Mouse (Mus musculus): ENCODE results near the gene Arhgef3. TPM values are rescaled to one million over a fixed set of nuclear protein-coding genes. Genes with fewer than 3 reads are reported as not detected.

Gene Arhgef3
- polyA plus RNA-seq, 1 experiment from 2014 or later: 3.5 TPM

- Histone ChIP-seq H3K27me3 (ENCODE audit: control insufficient read depth, insufficient read depth, low read length) (peaks cover 2% of the 10 kb centered on the region), H3K4me2 (replicated peaks; ENCODE audit: low read depth, low read length) (no peak overlapping the region), H3K4me1 (replicated peaks; ENCODE audit: control insufficient read depth, insufficient read depth, low read length) (no peaks in the 10 kb centered on the region), H3K4me3 (ENCODE audit: low read depth, low read length) (no peak overlapping the region), H3K9me3 (ENCODE audit: control insufficient read depth, low read length) (no peaks in the 10 kb centered on the region), H3K27ac (ENCODE audit: low read depth, low read length) (no peak overlapping the region), H3K9ac (ENCODE audit: low read depth, low read length) (no peak overlapping the region), H3K36me3 (ENCODE audit: control insufficient read depth, insufficient read depth, low read length) (no peaks in the 10 kb centered on the region)
- WGBS: 89% methylated on average over 2 of the region's 2 CpGs
- ATAC-seq (ENCODE audit: low FRiP score): no peak
- DNase-seq (ENCODE audit: low spot score): no peak
Measured at GRCm38 (mm10) chr14:27342451-27342850, 227.8 kb downstream of the Arhgef3 start.

GRCm38 (mm10) chr14:27344250-27344990 lies 229.7 kb downstream of the Arhgef3 start:
- Histone ChIP-seq H3K4me1 (replicated peaks; ENCODE audit: control insufficient read depth, insufficient read depth, low read length) (no peaks in the 10 kb centered on the region), H3K4me3 (ENCODE audit: low read depth, low read length) (no peak overlapping the region), H3K27me3 (ENCODE audit: control insufficient read depth, insufficient read depth, low read length) (no peaks in the 10 kb centered on the region), H3K36me3 (ENCODE audit: control insufficient read depth, insufficient read depth, low read length) (no peaks in the 10 kb centered on the region), H3K9me3 (ENCODE audit: control insufficient read depth, low read length) (no peaks in the 10 kb centered on the region), H3K27ac (ENCODE audit: low read depth, low read length) (no peak overlapping the region), H3K9ac (ENCODE audit: low read depth, low read length) (no peak overlapping the region), H3K4me2 (replicated peaks; ENCODE audit: low read depth, low read length) (no peak overlapping the region)
- WGBS: 69% methylated on average over 4 of the region's 4 CpGs
- ATAC-seq (ENCODE audit: low FRiP score): no peak
- no peak for DNase-seq (ENCODE audit: low spot score)

GRCm38 (mm10) chr14:27345051-27345885 lies 230.6 kb downstream of the Arhgef3 start:
- Histone ChIP-seq H3K27me3 (ENCODE audit: control insufficient read depth, insufficient read depth, low read length) (no peaks in the 10 kb centered on the region), H3K9me3 (ENCODE audit: control insufficient read depth, low read length) (no peaks in the 10 kb centered on the region), H3K4me2 (replicated peaks; ENCODE audit: low read depth, low read length) (no peak overlapping the region), H3K4me1 (replicated peaks; ENCODE audit: control insufficient read depth, insufficient read depth, low read length) (no peaks in the 10 kb centered on the region), H3K27ac (ENCODE audit: low read depth, low read length) (no peak overlapping the region), H3K4me3 (ENCODE audit: low read depth, low read length) (no peak overlapping the region), H3K36me3 (ENCODE audit: control insufficient read depth, insufficient read depth, low read length) (no peaks in the 10 kb centered on the region), H3K9ac (ENCODE audit: low read depth, low read length) (no peak overlapping the region)
- WGBS: 85% methylated on average over 7 of the region's 7 CpGs
- no peak for DNase-seq (ENCODE audit: low spot score)
- no peak for ATAC-seq (ENCODE audit: low FRiP score)

GRCm38 (mm10) chr14:27347224-27347623 lies 232.5 kb downstream of the Arhgef3 start:
- no peak overlapping the region for H3K9ac ChIP-seq (ENCODE audit: low read depth, low read length)
- DNase-seq (ENCODE audit: low spot score) (no peak), ATAC-seq (ENCODE audit: low FRiP score) (no peak)
- no peaks in the 10 kb centered on the region for H3K36me3 ChIP-seq (ENCODE audit: control insufficient read depth, insufficient read depth, low read length)
- no peaks in the 10 kb centered on the region for H3K9me3 ChIP-seq (ENCODE audit: control insufficient read depth, low read length)
- H3K27me3 ChIP-seq (ENCODE audit: control insufficient read depth, insufficient read depth, low read length): no peaks in the 10 kb centered on the region
- no peak overlapping the region for H3K4me3 ChIP-seq (ENCODE audit: low read depth, low read length)
- no peaks in the 10 kb centered on the region for H3K4me1 ChIP-seq (replicated peaks; ENCODE audit: control insufficient read depth, insufficient read depth, low read length)
- H3K4me2 ChIP-seq (replicated peaks; ENCODE audit: low read depth, low read length): no peak overlapping the region
- 47% methylated on average over 3 of the region's 3 CpGs for WGBS
- H3K27ac ChIP-seq (ENCODE audit: low read depth, low read length): no peak overlapping the region

- H3K4me2 ChIP-seq (replicated peaks; ENCODE audit: low read depth, low read length): no peak overlapping the region
- DNase-seq (ENCODE audit: low spot score) (no peak), ATAC-seq (ENCODE audit: low FRiP score) (no peak)
- no peak overlapping the region for H3K9ac ChIP-seq (ENCODE audit: low read depth, low read length)
- H3K4me1 ChIP-seq (replicated peaks; ENCODE audit: control insufficient read depth, insufficient read depth, low read length): no peaks in the 10 kb centered on the region
- no peaks in the 10 kb centered on the region for H3K36me3 ChIP-seq (ENCODE audit: control insufficient read depth, insufficient read depth, low read length)
- no peaks in the 10 kb centered on the region for H3K27me3 ChIP-seq (ENCODE audit: control insufficient read depth, insufficient read depth, low read length)
- no peak overlapping the region for H3K4me3 ChIP-seq (ENCODE audit: low read depth, low read length)
- H3K9me3 ChIP-seq (ENCODE audit: control insufficient read depth, low read length): no peaks in the 10 kb centered on the region
- H3K27ac ChIP-seq (ENCODE audit: low read depth, low read length): no peak overlapping the region
- WGBS: 59% methylated on average over 5 of the region's 5 CpGs
Measured at GRCm38 (mm10) chr14:27347666-27348065, 233.0 kb downstream of the Arhgef3 start.

GRCm38 (mm10) chr14:27348088-27348487 lies 233.4 kb downstream of the Arhgef3 start:
- Histone ChIP-seq H3K27ac (ENCODE audit: low read depth, low read length) (no peak overlapping the region), H3K36me3 (ENCODE audit: control insufficient read depth, insufficient read depth, low read length) (no peaks in the 10 kb centered on the region), H3K27me3 (ENCODE audit: control insufficient read depth, insufficient read depth, low read length) (no peaks in the 10 kb centered on the region), H3K9ac (ENCODE audit: low read depth, low read length) (no peak overlapping the region), H3K4me3 (ENCODE audit: low read depth, low read length) (no peak overlapping the region), H3K4me2 (replicated peaks; ENCODE audit: low read depth, low read length) (no peak overlapping the region), H3K4me1 (replicated peaks; ENCODE audit: control insufficient read depth, insufficient read depth, low read length) (no peaks in the 10 kb centered on the region), H3K9me3 (ENCODE audit: control insufficient read depth, low read length) (no peaks in the 10 kb centered on the region)
- DNase-seq (ENCODE audit: low spot score) (no peak), ATAC-seq (ENCODE audit: low FRiP score) (no peak)
- 93% methylated on average over 2 of the region's 2 CpGs for whole genome bisulfite sequencing

GRCm38 (mm10) chr14:27348656-27349055 lies 234.0 kb downstream of the Arhgef3 start:
- no peak for ATAC-seq (ENCODE audit: low FRiP score)
- 92% methylated on average over 4 of the region's 4 CpGs for WGBS
- no peak overlapping the region for H3K4me3 ChIP-seq (ENCODE audit: low read depth, low read length)
- H3K36me3 ChIP-seq (ENCODE audit: control insufficient read depth, insufficient read depth, low read length): no peaks in the 10 kb centered on the region
- no peak overlapping the region for H3K27ac ChIP-seq (ENCODE audit: low read depth, low read length)
- no peak for DNase-seq (ENCODE audit: low spot score)
- no peaks in the 10 kb centered on the region for H3K9me3 ChIP-seq (ENCODE audit: control insufficient read depth, low read length)
- H3K27me3 ChIP-seq (ENCODE audit: control insufficient read depth, insufficient read depth, low read length): no peaks in the 10 kb centered on the region
- H3K4me2 ChIP-seq (replicated peaks; ENCODE audit: low read depth, low read length): no peak overlapping the region
- no peak overlapping the region for H3K9ac ChIP-seq (ENCODE audit: low read depth, low read length)
- no peaks in the 10 kb centered on the region for H3K4me1 ChIP-seq (replicated peaks; ENCODE audit: control insufficient read depth, insufficient read depth, low read length)

GRCm38 (mm10) chr14:27349120-27349519 lies 234.4 kb downstream of the Arhgef3 start:
- H3K4me3 ChIP-seq (ENCODE audit: low read depth, low read length): no peak overlapping the region

More at GRCm38 (mm10) chr14:27349120-27349519, 234.4 kb downstream of the Arhgef3 start:
- ATAC-seq (ENCODE audit: low FRiP score) (no peak), DNase-seq (ENCODE audit: low spot score) (no peak)
- H3K9ac ChIP-seq (ENCODE audit: low read depth, low read length): no peak overlapping the region
- no peaks in the 10 kb centered on the region for H3K4me1 ChIP-seq (replicated peaks; ENCODE audit: control insufficient read depth, insufficient read depth, low read length)
- H3K27me3 ChIP-seq (ENCODE audit: control insufficient read depth, insufficient read depth, low read length): no peaks in the 10 kb centered on the region
- WGBS: 92% methylated on average over 3 of the region's 3 CpGs
- no peak overlapping the region for H3K27ac ChIP-seq (ENCODE audit: low read depth, low read length)
- no peaks in the 10 kb centered on the region for H3K9me3 ChIP-seq (ENCODE audit: control insufficient read depth, low read length)
- no peak overlapping the region for H3K4me2 ChIP-seq (replicated peaks; ENCODE audit: low read depth, low read length)
- no peaks in the 10 kb centered on the region for H3K36me3 ChIP-seq (ENCODE audit: control insufficient read depth, insufficient read depth, low read length)
